ENCODE assay signal across 18 mouse cellular contexts in genomic region chr5:108655891-108656650, GRCm38 (mm10).
"Had no signal": no experiment of that assay in that cellular context is flagged by ENCODE, and none has a peak within 500 bp of the region (broad histone marks: within the 10 kb centered on the region; RNA-seq: fewer than 3 reads in every experiment).

No protein-coding gene starts in this region.

- ATAC-seq: intestine, embryonic 15.5 days had no signal

- DNase-seq: kidney, adult 18-20 months; kidney, adult 9 months; kidney, postnatal 14 days; kidney, postnatal 4 days; lung, adult 18-20 months; lung, postnatal 10 days; lung, postnatal 36 days; midbrain, embryonic 14.5 days; spleen, adult 18-20 months; thymus, postnatal 25 days had no signal

- H3K4me3 ChIP-seq: intestine, embryonic 15.5 days; lung, embryonic 15.5 days; megakaryocyte, embryonic 14.5 days; midbrain, embryonic 10.5 days; neural tube, embryonic 12.5 days; neural tube, embryonic 15.5 days; stomach, embryonic 15.5 days had no signal

- H3K9ac ChIP-seq: intestine, embryonic 15.5 days; liver, embryonic 14.5 days; lung, embryonic 15.5 days; neural tube, embryonic 12.5 days; neural tube, embryonic 15.5 days; stomach, embryonic 15.5 days had no signal

- H3K9me3 ChIP-seq: intestine, embryonic 15.5 days; lung, embryonic 15.5 days; megakaryocyte, embryonic 14.5 days; midbrain, embryonic 10.5 days; neural tube, embryonic 12.5 days; neural tube, embryonic 15.5 days; stomach, embryonic 15.5 days had no signal

- H3K4me2 ChIP-seq: intestine, embryonic 15.5 days; lung, embryonic 15.5 days; neural tube, embryonic 12.5 days; neural tube, embryonic 15.5 days; stomach, embryonic 15.5 days had no signal

- H3K27ac ChIP-seq: intestine, embryonic 15.5 days; liver, embryonic 14.5 days; lung, embryonic 15.5 days; midbrain, embryonic 10.5 days; neural tube, embryonic 12.5 days; neural tube, embryonic 15.5 days; stomach, embryonic 15.5 days had no signal

- H3K27me3 ChIP-seq: intestine, embryonic 15.5 days; lung, embryonic 15.5 days; megakaryocyte, embryonic 14.5 days; neural tube, embryonic 12.5 days; neural tube, embryonic 15.5 days; stomach, embryonic 15.5 days had no signal
